Comparison of ENCODE assay signal across 35 mouse cellular contexts in genomic region chr2:75329598-75329997, GRCm38 (mm10).
"Had no signal": no experiment of that assay in that cellular context is flagged by ENCODE, and none has a peak within 500 bp of the region (broad histone marks: within the 10 kb centered on the region; RNA-seq: fewer than 3 reads in every experiment).

No protein-coding gene starts in this region.

- H3K36me3 ChIP-seq: heart, embryonic 10.5 days; heart, embryonic 12.5 days; heart, embryonic 13.5 days; heart, embryonic 15.5 days; hindbrain, embryonic 10.5 days; hindbrain, embryonic 12.5 days; hindbrain, embryonic 13.5 days; hindbrain, embryonic 15.5 days; intestine, embryonic 15.5 days; kidney, embryonic 15.5 days had no signal

- DNase-seq: heart, postnatal 10 days; heart, postnatal 14 days; heart, postnatal 36 days; heart, postnatal 4 days; kidney, adult 11 months; kidney, adult 18-20 months; kidney, adult 2 months; kidney, adult 8-10 months; kidney, adult 9 months; kidney, postnatal 10 days; kidney, postnatal 14 days; kidney, postnatal 25 days; kidney, postnatal 36 days; kidney, postnatal 4 days; layer of hippocampus, adult 9-11 months; layer of hippocampus, postnatal 36 days had no signal

- ATAC-seq: hindbrain, embryonic 16.5 days; hindbrain, postnatal 0 days; inflammation-experienced regulatory T-cells, adult 6 months; intestine, embryonic 15.5 days; intestine, embryonic 16.5 days; intestine, postnatal 0 days had no signal

- H3K4me2 ChIP-seq: heart, embryonic 12.5 days; heart, embryonic 13.5 days; heart, embryonic 15.5 days; hindbrain, embryonic 12.5 days; hindbrain, embryonic 13.5 days; hindbrain, embryonic 14.5 days; hindbrain, embryonic 15.5 days; intestine, embryonic 15.5 days; kidney, embryonic 15.5 days had no signal

- H3K4me3 ChIP-seq: heart, embryonic 10.5 days; heart, embryonic 12.5 days; heart, embryonic 13.5 days; heart, embryonic 15.5 days; hindbrain, embryonic 10.5 days; hindbrain, embryonic 12.5 days; hindbrain, embryonic 13.5 days; hindbrain, embryonic 15.5 days; intestine, embryonic 15.5 days; kidney, embryonic 15.5 days; layer of hippocampus, adult 2 months; left cerebral cortex, adult 2 months had no signal

- H3K27ac ChIP-seq: heart, embryonic 10.5 days; heart, embryonic 13.5 days; heart, embryonic 15.5 days; hindbrain, embryonic 10.5 days; hindbrain, embryonic 12.5 days; hindbrain, embryonic 13.5 days; hindbrain, embryonic 14.5 days; hindbrain, embryonic 15.5 days; hindbrain, postnatal 0 days; intestine, embryonic 15.5 days; kidney, embryonic 15.5 days; kidney, postnatal 0 days; layer of hippocampus, adult 2 months; left cerebral cortex, adult 2 months had no signal

- H3K9me3 ChIP-seq: heart, embryonic 10.5 days; heart, embryonic 12.5 days; heart, embryonic 13.5 days; heart, embryonic 15.5 days; hindbrain, embryonic 10.5 days; hindbrain, embryonic 12.5 days; hindbrain, embryonic 13.5 days; hindbrain, embryonic 15.5 days; intestine, embryonic 15.5 days; kidney, embryonic 15.5 days had no signal

- H3K4me1 ChIP-seq: heart, embryonic 10.5 days; heart, embryonic 12.5 days; heart, embryonic 13.5 days; heart, embryonic 15.5 days; hindbrain, embryonic 10.5 days; hindbrain, embryonic 12.5 days; hindbrain, embryonic 13.5 days; hindbrain, embryonic 15.5 days had no signal

- H3K9ac ChIP-seq: heart, embryonic 12.5 days; heart, embryonic 13.5 days; heart, embryonic 15.5 days; hindbrain, embryonic 12.5 days; hindbrain, embryonic 13.5 days; hindbrain, embryonic 14.5 days; hindbrain, embryonic 15.5 days; intestine, embryonic 15.5 days; kidney, embryonic 15.5 days had no signal

- H3K27me3 ChIP-seq: heart, embryonic 12.5 days; heart, embryonic 13.5 days; heart, embryonic 15.5 days; hindbrain, embryonic 12.5 days; hindbrain, embryonic 13.5 days; hindbrain, embryonic 15.5 days; intestine, embryonic 15.5 days; kidney, embryonic 15.5 days had no signal
